Mouse (Mus musculus) hindbrain, embryonic 15.5 days (tissue): ENCODE measurements around the gene Wdr43. TPM values are rescaled to one million over a fixed set of nuclear protein-coding genes. Genes with fewer than 3 reads are reported as not detected.
A peak's percentile ranks its signal among the peaks of the same experiment; 100 is the strongest.

Experiments
- ATAC-seq: fragments of 200-750 bp; cut with Nextera tagmentation; 2 replicates; pipeline ENCODE4 v1.8.0; 2017; ENCODE audit warnings: low read depth, moderate number of reproducible peaks, moderate TSS enrichment; ENCODE audit not compliant: low FRiP score
- H3K27ac ChIP-seq: fragments of 300-500 bp; sonication (generic); replicated peaks from 2 replicates; pipeline ENCODE4 v1.5.1; 2015; ENCODE audit warnings: mild to moderate bottlenecking, inconsistent platforms
- H3K27me3 ChIP-seq: fragments of 300-500 bp; sonication (generic); 2 replicates; pipeline ENCODE4 v1.6.1; 2015; ENCODE audit warnings: control low read depth, inconsistent platforms
- H3K36me3 ChIP-seq: fragments of 300-500 bp; sonication (generic); 2 replicates; pipeline ENCODE4 v1.6.1; 2015; ENCODE audit warnings: control low read depth, inconsistent platforms
- H3K4me1 ChIP-seq: fragments of 300-500 bp; sonication (generic); replicated peaks from 2 replicates; pipeline ENCODE4 v1.6.1; 2015; ENCODE audit warnings: control low read depth, inconsistent platforms
- H3K4me2 ChIP-seq: fragments of 300-500 bp; sonication (generic); 2 replicates; pipeline ENCODE4 v1.6.1; 2015; ENCODE audit warnings: moderate library complexity, mild to moderate bottlenecking, inconsistent platforms
- H3K4me3 ChIP-seq: fragments of 300-500 bp; sonication (generic); 2 replicates; pipeline ENCODE4 v1.5.1; 2015; ENCODE audit warnings: mild to moderate bottlenecking, inconsistent platforms
- H3K9ac ChIP-seq: fragments of 300-500 bp; sonication (generic); 2 replicates; pipeline ENCODE4 v1.6.1; 2015; ENCODE audit warnings: inconsistent platforms
- H3K9me3 ChIP-seq: fragments of 300-500 bp; sonication (generic); 2 replicates; pipeline ENCODE4 v1.6.1; 2016; ENCODE audit warnings: control low read depth, inconsistent platforms
- WGBS: fragments of 180-500 bp; shearing (Covaris S2); methylation state at CpG from one replicate; pipeline ENCODE4 v1.1.7; 2015; 5-methylcytosine and 5-hydroxymethylcytosine counted together
- polyA plus RNA-seq: library from polyadenylated mRNA; unstranded; fragments of >200 nt; fragmentation: Nextera tagmentation; extraction: Ambion mirVana; gene quantifications from 2 replicates; pipeline ENCODE4 v1.2.1, GENCODE M21; 2015

The Wdr43 gene
- polyA plus RNA-seq, 1 experiment from 2014 or later: 45.4 TPM

DNA sequence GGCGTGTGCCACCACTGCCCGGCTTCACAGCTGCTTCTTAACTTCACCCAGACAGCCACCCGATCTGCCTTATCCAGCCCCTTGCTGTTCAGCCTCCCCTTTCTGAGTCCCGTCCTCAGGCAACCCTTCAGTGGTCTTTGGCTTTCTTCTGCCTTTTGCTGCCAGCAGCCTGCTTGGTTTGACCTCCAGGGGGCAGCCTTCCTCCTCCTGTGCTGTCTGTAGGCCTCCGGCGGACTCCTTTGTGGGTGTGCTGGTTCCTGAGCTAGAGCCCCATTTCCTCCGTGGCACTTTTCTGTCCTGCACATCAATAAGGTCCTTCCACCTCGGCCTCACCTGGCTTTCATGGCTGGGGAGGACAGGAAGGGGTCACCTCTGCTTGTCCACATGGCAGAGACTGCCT, 78.1 kb downstream of the Wdr43 start:
- Histone ChIP-seq H3K27me3 (no peaks in the 10 kb centered on the region), H3K9ac (no peak overlapping the region), H3K4me2 (no peak overlapping the region), H3K4me3 (no peak overlapping the region), H3K4me1 (peaks cover 17% of the 10 kb centered on the region), H3K36me3 (no peaks in the 10 kb centered on the region), H3K9me3 (no peaks in the 10 kb centered on the region), H3K27ac (no peak overlapping the region)
- WGBS: 59% methylated on average over 8 of the region's 8 CpGs
- no peak for ATAC-seq

DNA sequence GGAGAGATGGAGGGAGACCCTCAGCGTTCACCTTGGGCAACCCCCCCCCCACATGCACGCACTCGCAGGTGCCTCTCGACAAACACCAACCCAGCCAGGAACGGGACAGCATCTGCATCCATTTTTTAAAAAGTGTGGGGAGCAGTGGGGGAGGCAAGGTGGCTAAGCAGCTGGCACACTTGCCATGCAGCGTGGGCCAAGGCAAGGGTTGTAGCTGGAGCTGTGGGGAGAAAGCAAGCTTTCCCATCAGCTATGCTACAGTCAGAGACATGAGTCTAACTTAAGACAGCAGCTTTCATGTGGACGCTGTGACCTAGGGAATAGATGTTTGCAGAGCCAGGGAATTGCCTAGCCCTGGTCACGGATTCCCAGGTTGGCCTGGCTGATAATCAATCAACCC, 79.5 kb downstream of the Wdr43 start:
- no peaks in the 10 kb centered on the region for H3K9me3 ChIP-seq
- H3K27ac ChIP-seq: no peak overlapping the region
- no peak overlapping the region for H3K4me3 ChIP-seq
- ATAC-seq: no peak
- H3K9ac ChIP-seq: no peak overlapping the region
- no peaks in the 10 kb centered on the region for H3K27me3 ChIP-seq
- no peak overlapping the region for H3K4me2 ChIP-seq
- H3K4me1 ChIP-seq: peaks cover 17% of the 10 kb centered on the region
- 86% methylated on average over 8 of the region's 8 CpGs for WGBS
- H3K36me3 ChIP-seq: no peaks in the 10 kb centered on the region

DNA sequence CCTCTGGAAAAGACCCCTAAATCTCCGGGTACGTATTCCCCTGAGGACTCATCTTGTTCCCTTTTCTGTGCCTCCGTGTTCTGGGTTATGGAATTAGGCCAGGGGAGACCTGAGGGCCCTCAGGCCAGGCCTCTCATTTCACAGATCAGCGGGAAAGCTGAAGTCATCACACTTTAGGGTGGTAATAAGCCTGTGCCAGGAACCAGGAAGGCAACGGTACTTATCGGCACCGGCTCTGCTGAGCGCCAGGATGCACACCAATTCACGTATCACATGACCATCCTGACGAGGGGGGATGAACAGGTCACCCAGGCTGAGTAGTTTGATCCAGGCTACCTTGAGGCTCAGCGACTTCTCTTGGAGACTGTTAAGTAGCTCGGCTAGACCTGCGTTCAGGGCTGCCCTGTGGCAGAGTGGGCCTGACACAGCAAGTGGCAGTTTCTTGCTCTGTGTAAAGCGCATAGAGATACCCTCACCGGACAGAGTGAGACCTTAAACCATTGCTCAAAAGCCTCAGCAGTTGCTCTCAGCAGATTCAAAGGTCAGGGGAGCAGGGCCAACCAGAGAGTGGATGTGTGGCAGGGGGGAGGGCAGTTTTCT, 80.1 kb downstream of the Wdr43 start:
- Histone ChIP-seq H3K9ac (no peak overlapping the region), H3K27ac (no peak overlapping the region), H3K27me3 (no peaks in the 10 kb centered on the region), H3K9me3 (no peaks in the 10 kb centered on the region), H3K4me3 (no peak overlapping the region), H3K4me2 (no peak overlapping the region), H3K4me1 (peaks cover 17% of the 10 kb centered on the region), H3K36me3 (no peaks in the 10 kb centered on the region)
- 78% methylated on average over 15 of the region's 15 CpGs for WGBS
- ATAC-seq: no peak

DNA sequence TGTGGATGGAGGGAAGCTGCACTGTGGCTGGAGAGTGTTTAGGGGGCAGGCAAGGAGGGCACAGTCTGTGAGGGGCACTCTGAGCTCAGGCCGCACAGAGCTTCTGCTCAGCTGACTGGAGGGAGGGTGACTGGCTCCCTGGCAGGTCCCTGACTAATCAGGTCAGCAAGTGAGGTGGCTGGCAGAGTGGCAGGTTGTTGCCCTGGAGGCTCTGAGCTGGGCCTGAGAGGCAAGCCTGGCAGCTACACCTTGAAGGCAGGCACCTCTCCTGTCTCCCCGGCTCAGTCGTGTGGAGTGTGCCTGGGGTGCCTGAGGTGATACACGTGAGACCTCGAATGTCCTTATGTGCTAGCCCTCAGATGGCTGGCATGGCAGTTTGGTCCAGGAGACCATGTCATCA, 80.7 kb downstream of the Wdr43 start:
- Histone ChIP-seq H3K9ac (no peak overlapping the region), H3K9me3 (no peaks in the 10 kb centered on the region), H3K4me2 (no peak overlapping the region), H3K27ac (no peak overlapping the region), H3K4me1 (peaks cover 13% of the 10 kb centered on the region), H3K4me3 (no peak overlapping the region), H3K36me3 (no peaks in the 10 kb centered on the region), H3K27me3 (no peaks in the 10 kb centered on the region)
- 80% methylated on average over 5 of the region's 5 CpGs for WGBS
- no peak for ATAC-seq

DNA sequence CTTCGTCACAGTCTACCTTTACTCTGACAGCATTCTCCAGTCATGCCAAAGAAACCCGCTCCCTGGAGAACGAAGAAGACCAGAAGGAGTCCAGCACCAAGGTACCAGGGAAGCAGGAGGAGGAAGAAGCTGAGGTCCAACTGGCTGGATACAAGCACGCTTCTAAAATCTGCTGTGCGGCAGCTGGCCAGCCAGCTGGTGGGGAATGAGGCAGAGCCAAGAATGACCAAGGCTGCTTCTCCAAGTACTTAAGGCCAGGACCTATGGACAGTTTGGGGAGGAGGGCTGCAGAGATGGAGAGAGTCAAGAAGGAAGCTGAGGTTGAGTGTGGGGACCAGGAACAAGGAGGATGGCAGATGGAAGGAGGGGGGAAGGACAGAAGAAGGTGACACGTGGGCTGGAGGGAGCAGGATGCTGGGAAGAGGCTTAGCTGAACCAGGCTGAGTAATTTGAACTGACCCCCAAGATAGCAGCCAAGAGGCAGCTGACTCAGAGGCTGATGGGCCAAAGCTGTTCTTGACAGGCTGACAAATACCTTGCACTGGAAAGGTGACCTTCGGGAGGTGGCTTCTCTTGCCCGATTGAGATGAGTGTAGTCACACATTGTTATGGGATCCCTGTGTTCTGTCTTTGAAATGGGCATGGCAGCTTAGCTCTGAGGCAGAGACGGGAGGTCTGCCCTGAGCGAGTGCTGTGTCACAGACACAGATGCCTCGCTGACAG, 82.4 kb downstream of the Wdr43 start:
- Histone ChIP-seq H3K27ac (no peak overlapping the region), H3K4me2 (no peak overlapping the region), H3K27me3 (no peaks in the 10 kb centered on the region), H3K9me3 (no peaks in the 10 kb centered on the region), H3K4me1 (peaks cover 8% of the 10 kb centered on the region; the same call in 1 of the 2 replicates), H3K9ac (no peak overlapping the region), H3K4me3 (no peak overlapping the region), H3K36me3 (no peaks in the 10 kb centered on the region)
- WGBS: 79% methylated on average over 11 of the region's 11 CpGs
- no peak for ATAC-seq

DNA sequence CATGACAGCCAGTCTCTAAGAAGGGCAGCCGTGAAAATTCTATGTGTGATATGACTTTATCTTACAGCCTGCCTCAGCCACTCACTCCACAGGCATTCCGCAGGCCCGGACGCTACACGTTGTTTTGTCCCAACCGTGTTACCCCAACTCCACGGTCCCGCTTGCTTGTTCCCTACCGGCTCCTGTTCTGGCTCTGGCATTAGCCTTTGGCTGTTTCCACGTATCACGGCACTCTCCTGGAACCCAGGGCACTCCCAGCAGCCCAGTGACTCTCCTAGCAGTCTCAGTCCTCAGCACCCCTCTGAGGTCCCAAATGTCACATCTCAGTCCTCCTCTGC, 82.9 kb downstream of the Wdr43 start:
- Histone ChIP-seq H3K4me1 (0 out of 2 replicates have a peak, but pooled peaks cover 4% of the 10 kb centered on the region), H3K27ac (no peak overlapping the region), H3K36me3 (no peaks in the 10 kb centered on the region), H3K27me3 (no peaks in the 10 kb centered on the region), H3K9me3 (no peaks in the 10 kb centered on the region), H3K4me3 (no peak overlapping the region), H3K9ac (no peak overlapping the region), H3K4me2 (no peak overlapping the region)
- WGBS: 88% methylated on average over 11 of the region's 11 CpGs
- ATAC-seq: no peak

DNA sequence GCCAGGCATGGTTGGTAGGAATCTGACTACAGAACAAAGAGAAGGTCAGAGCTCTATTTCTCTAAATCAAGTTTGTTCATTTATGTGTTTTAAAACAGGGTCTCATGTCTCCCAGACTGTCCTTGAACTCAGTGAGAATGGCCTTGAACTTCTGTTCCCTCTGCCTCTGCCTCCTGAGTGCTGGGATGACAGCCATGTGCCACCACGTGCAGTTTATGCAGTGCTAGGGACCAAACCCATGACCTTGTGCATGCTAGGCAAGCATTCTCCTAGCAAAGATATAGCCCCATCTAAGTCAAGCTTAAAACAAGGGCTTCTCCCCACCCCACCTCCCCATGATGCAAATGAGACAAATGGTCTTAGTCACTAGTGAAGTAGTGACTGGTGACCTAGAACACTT, 89.4 kb downstream of the Wdr43 start:
- 72% methylated on average over 1 of the region's 1 CpGs for WGBS
- Histone ChIP-seq H3K36me3 (no peaks in the 10 kb centered on the region), H3K9ac (no peak overlapping the region), H3K9me3 (no peaks in the 10 kb centered on the region), H3K4me3 (no peak overlapping the region), H3K27ac (no peak overlapping the region), H3K4me1 (0 out of 2 replicates have a peak, but pooled peaks cover 5% of the 10 kb centered on the region), H3K4me2 (no peak overlapping the region), H3K27me3 (no peaks in the 10 kb centered on the region)
- no peak for ATAC-seq

DNA sequence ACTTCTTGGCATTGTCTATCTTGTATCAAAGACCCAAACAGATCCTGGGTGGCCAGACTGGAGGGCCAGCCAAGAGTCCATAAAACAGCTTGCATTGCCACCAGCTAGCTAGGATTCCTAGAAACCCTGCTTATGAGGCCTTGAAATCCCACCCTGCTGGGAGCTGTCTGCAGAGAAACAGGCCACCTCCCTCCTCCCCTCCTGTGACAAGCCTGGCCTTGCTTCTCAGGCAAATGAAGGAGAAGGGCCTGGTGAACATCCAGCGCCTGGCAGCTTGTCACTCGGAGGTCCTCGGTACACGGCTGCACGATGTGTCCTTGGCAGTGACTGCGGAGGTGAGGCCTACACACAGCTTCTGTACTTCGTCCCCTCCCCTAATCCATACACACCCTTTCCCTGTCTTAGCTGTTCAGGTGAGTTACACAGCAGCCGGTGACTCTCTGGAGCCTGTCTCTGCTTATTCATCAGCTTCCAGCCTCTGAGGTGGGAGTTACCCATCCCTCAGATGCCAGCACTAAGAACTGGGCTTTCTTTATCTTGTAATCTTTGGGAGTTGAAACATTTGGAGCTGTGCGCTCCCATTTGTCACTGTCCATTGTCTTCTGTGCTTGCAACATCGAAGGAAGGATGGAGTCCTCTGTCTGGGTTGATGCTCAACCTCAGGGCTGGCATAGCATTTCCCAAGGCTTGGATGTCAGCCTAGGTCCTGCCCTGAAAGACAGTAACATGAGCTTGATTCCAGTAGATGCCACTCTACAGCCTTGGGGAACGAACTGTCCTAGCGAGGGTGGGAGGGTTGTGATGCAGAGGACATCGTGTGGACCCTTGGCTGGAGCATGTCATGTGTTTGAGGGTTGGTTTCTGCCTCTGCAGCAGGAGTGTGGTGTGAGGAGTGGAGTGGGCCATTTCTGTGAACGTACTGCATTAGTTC, 90.1 kb downstream of the Wdr43 start:
- no peaks in the 10 kb centered on the region for H3K36me3 ChIP-seq
- no peaks in the 10 kb centered on the region for H3K27me3 ChIP-seq
- no peak overlapping the region for H3K27ac ChIP-seq
- no peak overlapping the region for H3K9ac ChIP-seq
- no peak overlapping the region for H3K4me2 ChIP-seq
- no peak for ATAC-seq
- 0 out of 2 replicates have a peak, but pooled peaks cover 5% of the 10 kb centered on the region for H3K4me1 ChIP-seq
- no peak overlapping the region for H3K4me3 ChIP-seq
- no peaks in the 10 kb centered on the region for H3K9me3 ChIP-seq
- 90% methylated on average over 14 of the region's 14 CpGs for WGBS

DNA sequence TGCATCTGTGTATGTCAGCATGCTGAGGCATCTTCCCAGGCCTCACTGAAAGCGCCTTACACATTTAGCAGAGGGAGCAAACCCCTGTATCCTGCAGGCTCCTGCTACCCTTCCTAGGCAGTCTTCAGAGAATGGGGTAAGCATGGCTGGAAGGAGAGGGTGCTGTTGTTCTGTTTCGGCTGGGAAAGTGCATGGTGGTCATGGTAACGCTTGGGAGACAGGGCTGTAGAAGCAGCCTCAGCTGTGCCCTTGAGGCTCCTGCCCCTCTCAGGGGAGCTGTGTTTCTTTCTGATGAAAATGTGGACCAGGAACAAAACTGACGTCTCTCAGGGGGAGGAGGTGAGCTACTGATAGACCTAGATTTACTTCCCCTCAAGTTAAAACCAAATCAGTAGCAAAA, 92.0 kb downstream of the Wdr43 start:
- no peaks in the 10 kb centered on the region for H3K27me3 ChIP-seq
- 41% methylated on average over 4 of the region's 4 CpGs for WGBS
- no peak overlapping the region for H3K27ac ChIP-seq
- ATAC-seq: 0 out of 2 replicates have a peak, but pooled peaks have one; percentile 41
- no peaks in the 10 kb centered on the region for H3K36me3 ChIP-seq
- no peak overlapping the region for H3K4me3 ChIP-seq
- no peaks in the 10 kb centered on the region for H3K9me3 ChIP-seq
- H3K4me1 ChIP-seq: 0 out of 2 replicates have a peak, but pooled peaks cover 5% of the 10 kb centered on the region
- H3K4me2 ChIP-seq: no peak overlapping the region
- no peak overlapping the region for H3K9ac ChIP-seq

Other genes starting within 250 kb of the Wdr43 start
- gene Gm4707, start 156.0 kb upstream of the Wdr43 start, polyA plus RNA-seq: 2.7 and 3.9 TPM in 2 replicates
- gene Smchd1, start 140.6 kb upstream of the Wdr43 start, polyA plus RNA-seq: 44.0 and 48.9 TPM in 2 replicates
- gene Ndc80, start 89.0 kb upstream of the Wdr43 start, polyA plus RNA-seq: 8.1 and 9.9 TPM in 2 replicates
- gene Spdya, start 63.8 kb upstream of the Wdr43 start, polyA plus RNA-seq: 1.2 and 1.5 TPM in 2 replicates
- gene Togaram2, start 57.4 kb downstream of the Wdr43 start, polyA plus RNA-seq: 0.45 and 0.75 TPM in 2 replicates
- gene Pcare, start 137.0 kb downstream of the Wdr43 start, polyA plus RNA-seq: not detected in 2 replicates
- gene Clip4, start 152.6 kb downstream of the Wdr43 start, polyA plus RNA-seq: 14.4 and 16.2 TPM in 2 replicates